Mouse (Mus musculus) brain, embryonic 14.5 days (tissue): Measurements from ENCODE around the gene Ngrn.

Experiments
- CTCF ChIP-seq: fragments of 200-500 bp; IDR thresholded peaks from 2 replicates; pipeline ENCODE4 v1.5.1; 2012; ENCODE audit warnings: inconsistent platforms, mild to moderate bottlenecking, moderate library complexity, borderline replicate concordance; ENCODE audit not compliant: insufficient read depth, insufficient read length; ENCODE audit errors: extremely low read depth
- POLR2A ChIP-seq: fragments of 200-500 bp; IDR thresholded peaks from 2 replicates; pipeline ENCODE4 v1.6.1; 2012; ENCODE audit warnings: mild to moderate bottlenecking, inconsistent platforms, borderline replicate concordance; ENCODE audit not compliant: poor library complexity, insufficient read depth, insufficient read length, severe bottlenecking; ENCODE audit errors: extremely low read depth

DNA sequence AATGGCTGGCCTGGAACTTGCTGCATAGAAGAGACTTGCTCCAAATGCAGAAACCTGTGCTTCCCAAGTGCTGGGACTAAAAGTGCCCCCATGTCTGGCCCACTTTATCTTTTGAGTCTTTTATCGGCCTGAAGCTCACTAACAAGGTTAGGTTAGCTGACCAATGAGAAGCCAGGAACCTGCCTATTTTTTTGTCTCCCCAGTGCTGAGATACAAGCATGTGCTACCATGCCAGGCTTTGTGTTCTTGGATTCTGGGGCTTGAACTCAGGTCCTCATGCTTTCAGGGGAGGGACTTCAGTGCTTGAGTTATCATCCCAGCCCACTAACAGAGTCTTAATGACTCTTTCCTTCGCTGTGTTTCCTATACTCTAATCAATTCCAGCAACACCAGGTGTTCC is 3.3 kb upstream of the Ngrn start:
- no peak for TF ChIP-seq CTCF
- TF ChIP-seq POLR2A = no peak
